Mouse (Mus musculus) spleen, adult 2 months (tissue): ENCODE measurements around the gene Tm9sf4. TPM values are rescaled to one million over a fixed set of nuclear protein-coding genes. Genes with fewer than 3 reads are reported as not detected.

Experiments used
- DNase-seq, 2 experiments: peaks; one replicate each; pipeline versions ENCODE4 v3.0.0 to v3.0.0-alpha.2; 2012 to 2021; ENCODE audit warnings: low spot score in 2 of 2, low read depth in 1 of 2
- H3K27ac ChIP-seq: fragments of 200-500 bp; 2 replicates; pipeline ENCODE4 v1.5.1; 2012; ENCODE audit warnings: low read length, inconsistent platforms; ENCODE audit not compliant: insufficient read depth
- H3K27me3 ChIP-seq: fragments of 200-500 bp; 2 replicates; pipeline ENCODE4 v1.6.1; 2012; ENCODE audit warnings: mild to moderate bottlenecking, moderate library complexity, low read length, inconsistent platforms; ENCODE audit not compliant: control insufficient read depth, insufficient read depth
- H3K36me3 ChIP-seq: fragments of 200-500 bp; 2 replicates; pipeline ENCODE4 v1.6.1; 2012; ENCODE audit warnings: mild to moderate bottlenecking, low read length, inconsistent platforms; ENCODE audit not compliant: control insufficient read depth, insufficient read depth
- H3K4me1 ChIP-seq: fragments of 200-500 bp; 2 replicates; pipeline ENCODE4 v1.6.1; 2011; ENCODE audit warnings: inconsistent platforms; ENCODE audit not compliant: control insufficient read depth, insufficient read depth, insufficient read length
- H3K4me3 ChIP-seq: fragments of 200-500 bp; 2 replicates; pipeline ENCODE4 v1.5.1; 2011; ENCODE audit warnings: mild to moderate bottlenecking, inconsistent platforms; ENCODE audit not compliant: insufficient read depth, insufficient read length; ENCODE audit errors: extremely low read depth
- CTCF ChIP-seq: fragments of 200-500 bp; IDR thresholded peaks from 2 replicates; pipeline ENCODE4 v1.5.1; 2011; ENCODE audit warnings: mild to moderate bottlenecking, inconsistent platforms; ENCODE audit not compliant: insufficient read depth, insufficient read length, insufficient replicate concordance; ENCODE audit errors: extremely low read depth
- POLR2A ChIP-seq: fragments of 200-500 bp; IDR thresholded peaks from 2 replicates; pipeline ENCODE4 v1.6.1; 2011; ENCODE audit warnings: low read depth, low read length, inconsistent platforms
- WGBS: fragments of 180-500 bp; shearing (Covaris S2); methylation state at CpG from one replicate; pipeline ENCODE4 v1.1.7; 2018; 5-methylcytosine and 5-hydroxymethylcytosine counted together
- polyA plus RNA-seq: library from polyadenylated mRNA; depleted of rRNA; stranded (reverse); fragments of >200 nt; gene quantifications from 2 replicates; pipeline ENCODE4 v1.2.3, GENCODE M21; 2012

Tm9sf4 gene
- polyA plus RNA-seq, 1 experiment: 22.0 TPM

- H3K27me3 ChIP-seq: no peaks in the 10 kb centered on the region
- H3K27ac ChIP-seq: peak overlapping the region; percentile 78
- H3K4me1 ChIP-seq: peaks cover 34% of the 10 kb centered on the region; the same call in 1 of the 2 replicates
- 49% methylated on average over 7 of the region's 7 CpGs for WGBS
- TF ChIP-seq POLR2A: no peak
- no peak for TF ChIP-seq CTCF
- H3K36me3 ChIP-seq: peaks cover 13% of the 10 kb centered on the region
- H3K4me3 ChIP-seq: no peak overlapping the region
- no peak for DNase-seq
These were observed 38.4 kb upstream of the Tm9sf4 start for GRCm38 (mm10) chr2:153122701-153123100.

GRCm38 (mm10) chr2:153125875-153126274, 35.2 kb upstream of the Tm9sf4 start:
- DNase-seq: peak in 1 of 2 experiments; percentile 31
- Histone ChIP-seq H3K36me3 (peaks cover 13% of the 10 kb centered on the region), H3K27me3 (no peaks in the 10 kb centered on the region), H3K4me1 (peaks cover 34% of the 10 kb centered on the region; the same call in 1 of the 2 replicates), H3K27ac (peak overlapping the region; percentile 0; the same call in 1 of the 2 replicates), H3K4me3 (no peak overlapping the region)
- TF ChIP-seq POLR2A (no peak), CTCF (no peak)
- 15% methylated on average over 5 of the region's 5 CpGs for WGBS

GRCm38 (mm10) chr2:153131019-153131418, 30.1 kb upstream of the Tm9sf4 start:
- peaks cover 8% of the 10 kb centered on the region; the same call in 1 of the 2 replicates for H3K4me1 ChIP-seq
- no peak overlapping the region for H3K4me3 ChIP-seq
- H3K36me3 ChIP-seq: peaks cover 22% of the 10 kb centered on the region
- WGBS: 40% methylated on average over 6 of the region's 6 CpGs
- no peak overlapping the region for H3K27ac ChIP-seq
- peak in 1 of 2 experiments; percentile 57 for DNase-seq
- TF ChIP-seq POLR2A: no peak
- peak; percentile 64; the same call in 1 of the 2 replicates for TF ChIP-seq CTCF
- no peaks in the 10 kb centered on the region for H3K27me3 ChIP-seq

- no peak overlapping the region for H3K4me3 ChIP-seq
- H3K36me3 ChIP-seq: peaks cover 29% of the 10 kb centered on the region
These were observed 26.9 kb upstream of the Tm9sf4 start for GRCm38 (mm10) chr2:153134237-153134636.

GRCm38 (mm10) chr2:153136211-153136610, 24.9 kb upstream of the Tm9sf4 start:
- TF ChIP-seq POLR2A: no peak
- no peak for TF ChIP-seq CTCF
- Histone ChIP-seq H3K27ac (no peak overlapping the region), H3K4me1 (peaks cover 3% of the 10 kb centered on the region; the same call in 1 of the 2 replicates), H3K4me3 (no peak overlapping the region), H3K36me3 (peaks cover 29% of the 10 kb centered on the region), H3K27me3 (no peaks in the 10 kb centered on the region)
- no peak for DNase-seq
- 89% methylated on average over 4 of the region's 4 CpGs for WGBS

More at GRCm38 (mm10) chr2:153134237-153134636, 26.9 kb upstream of the Tm9sf4 start:
- Histone ChIP-seq H3K4me1 (no peaks in the 10 kb centered on the region; the same call in 1 of the 2 replicates), H3K27ac (no peak overlapping the region), H3K27me3 (no peaks in the 10 kb centered on the region)
- TF ChIP-seq POLR2A: no peak
- TF ChIP-seq CTCF: no peak
- no peak for DNase-seq
- 47% methylated on average over 5 of the region's 5 CpGs for WGBS

DNA sequence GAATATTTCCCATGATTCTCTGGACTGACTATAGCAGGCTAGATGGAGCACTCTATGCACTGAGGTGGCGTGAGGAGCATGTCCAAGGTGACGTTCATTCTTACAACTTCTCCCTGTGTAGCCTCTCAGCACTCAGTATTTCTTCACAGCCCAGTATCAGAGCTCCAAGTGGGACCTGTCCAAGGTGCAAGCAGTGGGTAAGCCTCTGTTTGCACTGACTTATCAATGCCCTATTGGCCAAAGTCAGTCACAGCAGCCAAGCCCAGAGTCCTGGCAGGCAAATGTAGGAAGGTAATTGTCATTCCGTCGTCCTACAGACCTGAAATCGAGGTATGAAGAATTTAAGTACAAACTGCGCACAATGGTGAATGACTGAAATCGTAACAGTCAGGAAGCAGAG, 21.9 kb upstream of the Tm9sf4 start:
- TF ChIP-seq POLR2A: no peak
- TF ChIP-seq CTCF: no peak
- no peak overlapping the region for H3K27ac ChIP-seq
- H3K36me3 ChIP-seq: peaks cover 24% of the 10 kb centered on the region
- WGBS: 81% methylated on average over 7 of the region's 7 CpGs
- no peaks in the 10 kb centered on the region for H3K27me3 ChIP-seq
- peaks cover 3% of the 10 kb centered on the region; the same call in 1 of the 2 replicates for H3K4me1 ChIP-seq
- H3K4me3 ChIP-seq: no peak overlapping the region
- DNase-seq: no peak

GRCm38 (mm10) chr2:153139996-153140613, 21.0 kb upstream of the Tm9sf4 start:
- no peak overlapping the region for H3K27ac ChIP-seq
- H3K4me3 ChIP-seq: no peak overlapping the region
- peaks cover 3% of the 10 kb centered on the region; the same call in 1 of the 2 replicates for H3K4me1 ChIP-seq
- DNase-seq: peak in 1 of 2 experiments; percentile 55
- peaks cover 22% of the 10 kb centered on the region for H3K36me3 ChIP-seq
- no peak for TF ChIP-seq POLR2A
- no peaks in the 10 kb centered on the region for H3K27me3 ChIP-seq
- 42% methylated on average over 9 of the region's 9 CpGs for WGBS
